Mouse (Mus musculus) midbrain, embryonic 16.5 days (tissue): Measurements from ENCODE around the gene Itga11. TPM values are rescaled to one million over a fixed set of nuclear protein-coding genes. Genes with fewer than 3 reads are reported as not detected.
"Not testable (repeated sequence)": the region's sequence is repeated elsewhere in the genome, so short reads cannot be mapped to it uniquely, and the experiment has no call there.

ENCODE experiments used
- ATAC-seq: fragments of 200-750 bp; cut with Nextera tagmentation; 2 replicates; pipeline ENCODE4 v1.8.0; 2017; ENCODE audit warnings: moderate TSS enrichment
- H3K27ac ChIP-seq: fragments of 300-500 bp; sonication (generic); 2 replicates; pipeline ENCODE4 v1.5.1; 2014; ENCODE audit warnings: mild to moderate bottlenecking, low read length, mixed read lengths
- H3K27me3 ChIP-seq: fragments of 300-500 bp; sonication (generic); 2 replicates; pipeline ENCODE4 v1.6.1; 2014; ENCODE audit warnings: low read depth, low read length, mixed read lengths; ENCODE audit not compliant: control insufficient read depth, insufficient read depth
- H3K36me3 ChIP-seq: fragments of 300-500 bp; sonication (generic); 2 replicates; pipeline ENCODE4 v1.6.1; 2014; ENCODE audit warnings: mild to moderate bottlenecking, low read length, moderate library complexity, mixed read lengths; ENCODE audit not compliant: control insufficient read depth, insufficient read depth
- H3K4me1 ChIP-seq: fragments of 300-500 bp; sonication (generic); 2 replicates; pipeline ENCODE4 v1.6.1; 2014; ENCODE audit warnings: mild to moderate bottlenecking, low read length, mixed read lengths; ENCODE audit not compliant: control insufficient read depth, insufficient read depth
- H3K4me2 ChIP-seq: fragments of 300-500 bp; sonication (generic); 2 replicates; pipeline ENCODE4 v1.6.1; 2014; ENCODE audit warnings: mild to moderate bottlenecking, low read length, mixed read lengths
- H3K4me3 ChIP-seq: fragments of 300-500 bp; sonication (generic); 2 replicates; pipeline ENCODE4 v1.5.1; 2014; ENCODE audit warnings: low read depth, mild to moderate bottlenecking, low read length, moderate library complexity, mixed read lengths
- H3K9ac ChIP-seq: fragments of 300-500 bp; sonication (generic); 2 replicates; pipeline ENCODE4 v1.6.1; 2014; ENCODE audit warnings: low read depth, low read length, mixed read lengths
- H3K9me3 ChIP-seq: fragments of 300-500 bp; sonication (generic); replicated peaks from 2 replicates; pipeline ENCODE4 v1.6.1; 2014; ENCODE audit warnings: mild to moderate bottlenecking, low read length, mixed read lengths; ENCODE audit not compliant: control insufficient read depth, poor library complexity, severe bottlenecking
- WGBS: fragments of 180-500 bp; shearing (Covaris S2); extraction: QIAGEN DNeasy Blood & Tissue Kit; methylation state at CpG from one replicate; pipeline ENCODE4 v1.1.7; 2014; 5-methylcytosine and 5-hydroxymethylcytosine counted together
- polyA plus RNA-seq: library from polyadenylated mRNA; unstranded; fragments of >200 nt; fragmentation: Nextera tagmentation; extraction: Ambion mirVana; gene quantifications from 2 replicates; pipeline ENCODE4 v1.2.1, GENCODE M21; 2015

The Itga11 gene
- polyA plus RNA-seq, 1 experiment from 2014 or later: 0.98 TPM

DNA sequence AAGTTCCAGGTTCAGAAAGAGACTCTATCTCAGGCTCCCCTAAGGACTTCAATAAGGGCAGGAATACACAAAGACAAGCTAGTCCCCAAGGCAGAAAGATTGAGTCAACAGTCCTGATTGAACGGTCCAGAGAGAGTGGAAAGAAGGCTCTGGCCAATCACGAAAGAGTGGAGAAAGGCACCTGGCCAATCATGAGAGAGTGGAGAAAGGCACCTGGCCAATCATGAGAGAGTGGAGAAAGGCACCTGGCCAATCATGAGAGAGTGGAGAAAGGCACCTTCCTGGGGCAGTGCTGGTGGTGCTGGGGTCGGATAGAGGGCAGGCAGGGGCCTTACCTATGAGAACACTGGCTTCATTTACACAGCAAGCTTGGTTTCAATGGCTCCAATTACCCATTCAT is 28.2 kb upstream of the Itga11 start:
- Histone ChIP-seq H3K4me3 (no peak overlapping the region), H3K9ac (no peak overlapping the region), H3K27me3 (no peaks in the 10 kb centered on the region), H3K4me1 (peaks cover 9% of the 10 kb centered on the region; the same call in 1 of the 2 replicates), H3K4me2 (no peak overlapping the region), H3K36me3 (no peaks in the 10 kb centered on the region), H3K9me3 (no peaks in the 10 kb centered on the region), H3K27ac (no peak overlapping the region)
- no peak for ATAC-seq
- WGBS: 84% methylated on average over 3 of the region's 3 CpGs

DNA sequence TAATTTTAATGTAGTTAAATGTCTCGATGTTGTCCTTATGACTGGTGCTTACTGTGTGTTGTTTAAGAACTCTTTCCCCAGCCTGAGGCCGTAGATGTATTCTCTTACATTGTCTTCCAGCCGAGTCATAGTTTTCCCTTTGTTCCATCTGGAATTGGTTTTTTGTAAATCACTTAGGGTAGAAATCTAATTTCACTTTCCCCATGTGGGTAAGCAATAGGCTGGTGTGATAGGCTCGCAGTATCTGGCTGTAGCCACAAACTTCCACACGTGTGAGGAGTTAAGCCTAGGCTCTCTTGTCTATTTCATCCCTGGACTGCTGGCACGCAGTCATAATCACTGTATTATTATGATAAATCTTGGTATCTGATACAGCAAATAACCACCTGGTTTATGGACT is 26.9 kb upstream of the Itga11 start:
- WGBS: 90% methylated on average over 6 of the region's 6 CpGs
- no peak for ATAC-seq
- no peak overlapping the region for H3K9ac ChIP-seq

DNA sequence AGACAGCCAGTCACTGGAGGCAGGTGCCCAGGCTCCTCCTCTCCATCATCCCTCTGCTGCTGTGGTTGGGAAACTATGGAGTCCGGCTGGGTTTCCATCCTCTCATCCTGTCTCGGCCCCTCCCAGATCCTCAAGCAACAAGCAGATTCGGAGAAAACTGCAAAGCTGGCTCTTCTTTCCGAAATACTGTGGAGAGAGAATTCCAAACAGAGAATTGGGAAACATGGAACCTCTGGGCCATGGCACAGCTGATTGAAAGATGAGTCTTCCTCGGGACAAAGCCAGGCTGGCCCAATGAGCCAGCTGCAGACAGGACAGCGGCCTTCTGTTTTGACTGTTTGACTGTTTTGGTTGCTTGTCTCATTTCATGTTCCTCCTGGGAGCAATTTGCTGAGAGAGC is 23.3 kb upstream of the Itga11 start:
- H3K9me3 ChIP-seq: no peaks in the 10 kb centered on the region
- no peak overlapping the region for H3K27ac ChIP-seq
- H3K4me2 ChIP-seq: no peak overlapping the region
- H3K27me3 ChIP-seq: no peaks in the 10 kb centered on the region
- H3K4me3 ChIP-seq: no peak overlapping the region
- H3K4me1 ChIP-seq: no peaks in the 10 kb centered on the region
- H3K9ac ChIP-seq: no peak overlapping the region
- no peaks in the 10 kb centered on the region for H3K36me3 ChIP-seq
- WGBS: 73% methylated on average over 6 of the region's 6 CpGs
- no peak for ATAC-seq

More for the DNA sequence above, 26.9 kb upstream of the Itga11 start:
- no peak overlapping the region for H3K4me3 ChIP-seq
- H3K4me2 ChIP-seq: no peak overlapping the region
- no peak overlapping the region for H3K27ac ChIP-seq
- H3K36me3 ChIP-seq: no peaks in the 10 kb centered on the region
- no peaks in the 10 kb centered on the region for H3K27me3 ChIP-seq
- no peaks in the 10 kb centered on the region for H3K9me3 ChIP-seq
- H3K4me1 ChIP-seq: peaks cover 8% of the 10 kb centered on the region; the same call in 1 of the 2 replicates

DNA sequence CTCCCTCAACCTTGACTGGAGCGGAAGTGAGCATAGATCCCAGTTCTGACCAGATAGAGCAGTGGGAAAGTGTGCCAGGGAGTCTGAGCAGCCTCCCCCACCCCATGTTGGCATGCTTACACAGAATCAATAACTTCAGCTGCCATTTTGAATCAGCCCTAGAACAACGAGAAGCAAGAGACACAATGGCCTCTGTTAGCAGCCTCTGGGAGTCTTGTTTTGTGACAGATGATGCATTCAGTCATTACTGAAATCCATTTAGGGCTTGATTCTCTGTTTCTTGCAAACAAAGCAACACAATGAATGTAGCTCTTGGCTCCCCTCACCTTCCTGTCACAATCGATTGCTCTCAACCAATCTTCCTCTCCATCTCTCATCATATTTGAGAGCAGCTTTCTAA is 19.6 kb upstream of the Itga11 start:
- no peak overlapping the region for H3K4me3 ChIP-seq
- no peak for ATAC-seq
- H3K4me2 ChIP-seq: no peak overlapping the region
- H3K36me3 ChIP-seq: no peaks in the 10 kb centered on the region
- H3K27me3 ChIP-seq: no peaks in the 10 kb centered on the region
- H3K4me1 ChIP-seq: no peaks in the 10 kb centered on the region
- H3K9me3 ChIP-seq: no peaks in the 10 kb centered on the region
- no peak overlapping the region for H3K9ac ChIP-seq
- H3K27ac ChIP-seq: no peak overlapping the region
- 76% methylated on average over 3 of the region's 3 CpGs for WGBS

DNA sequence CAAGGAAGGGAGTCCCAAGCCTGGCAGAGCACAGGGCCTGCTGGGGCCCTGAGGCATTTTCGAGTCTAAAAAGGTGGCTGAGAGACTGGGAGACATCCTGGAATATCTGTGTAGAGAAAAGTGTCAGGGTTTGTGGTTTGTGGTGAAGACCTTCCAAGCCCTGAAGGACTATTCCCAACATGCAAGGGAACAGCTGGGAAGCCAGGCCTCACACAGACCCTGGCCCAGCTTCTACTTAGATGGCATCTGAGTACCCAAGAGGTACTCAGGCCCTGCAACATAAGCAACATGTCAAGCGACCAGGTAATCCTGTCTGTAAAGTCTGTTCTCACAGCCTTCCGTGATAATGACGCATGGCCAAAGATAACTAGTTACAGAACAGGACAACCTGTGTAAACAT is 18.6 kb upstream of the Itga11 start:
- H3K9ac ChIP-seq: no peak overlapping the region
- 91% methylated on average over 4 of the region's 4 CpGs for WGBS

DNA sequence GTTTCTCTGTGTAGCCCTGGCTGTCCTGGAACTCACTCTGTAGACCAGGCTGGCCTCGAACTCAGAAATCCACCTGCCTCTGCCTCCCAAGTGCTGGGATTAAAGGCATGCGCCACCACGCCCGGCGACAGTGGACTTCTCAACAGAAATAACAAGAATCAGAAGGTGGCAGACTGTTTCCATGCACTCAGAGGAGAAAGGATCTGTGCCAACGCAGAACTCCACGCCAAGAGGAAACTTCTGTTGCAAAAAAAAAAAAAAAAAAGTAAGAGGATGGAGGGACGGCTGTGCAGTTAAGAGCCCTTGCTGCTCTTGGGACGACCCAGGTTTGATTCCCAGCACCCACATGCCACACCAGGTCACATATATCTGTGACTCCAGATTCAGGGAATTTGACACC is 16.7 kb upstream of the Itga11 start:
- H3K4me1 ChIP-seq, H3K9me3 ChIP-seq, ATAC-seq, H3K4me2 ChIP-seq, H3K36me3 ChIP-seq, H3K4me3 ChIP-seq, H3K27ac ChIP-seq, H3K9ac ChIP-seq, H3K27me3 ChIP-seq: not testable (repeated sequence)
- 94% methylated on average over 9 of the region's 9 CpGs for WGBS

More for the DNA sequence above, 18.6 kb upstream of the Itga11 start:
- no peaks in the 10 kb centered on the region for H3K27me3 ChIP-seq
- no peak overlapping the region for H3K27ac ChIP-seq
- no peak overlapping the region for H3K4me2 ChIP-seq
- no peak overlapping the region for H3K4me3 ChIP-seq
- H3K36me3 ChIP-seq: no peaks in the 10 kb centered on the region
- no peak for ATAC-seq
- no peaks in the 10 kb centered on the region for H3K4me1 ChIP-seq
- no peaks in the 10 kb centered on the region for H3K9me3 ChIP-seq

DNA sequence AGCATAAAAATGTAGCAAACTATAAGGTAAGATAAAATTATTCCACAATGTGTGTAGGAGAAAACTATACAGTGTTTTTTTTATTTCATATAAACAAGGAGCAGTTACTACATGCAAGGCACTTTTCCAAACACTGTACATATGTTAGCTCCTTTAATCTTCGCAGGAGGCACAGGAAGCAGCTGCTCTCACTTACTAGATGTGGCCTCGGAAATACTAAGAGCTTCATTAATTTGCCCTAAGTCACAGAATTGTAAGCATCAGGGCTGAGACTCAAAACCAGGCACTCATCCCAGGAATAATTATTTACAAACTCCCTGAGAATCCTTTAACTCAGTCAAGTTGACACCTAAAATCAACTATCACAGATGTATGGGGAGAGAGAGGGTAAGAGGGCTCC is 14.2 kb upstream of the Itga11 start:
- Histone ChIP-seq H3K36me3 (no peaks in the 10 kb centered on the region), H3K27me3 (no peaks in the 10 kb centered on the region), H3K27ac (no peak overlapping the region), H3K4me1 (no peaks in the 10 kb centered on the region), H3K9ac (no peak overlapping the region), H3K9me3 (no peaks in the 10 kb centered on the region), H3K4me2 (no peak overlapping the region), H3K4me3 (no peak overlapping the region)
- 70% methylated on average over 2 of the region's 2 CpGs for WGBS
- ATAC-seq: no peak

DNA sequence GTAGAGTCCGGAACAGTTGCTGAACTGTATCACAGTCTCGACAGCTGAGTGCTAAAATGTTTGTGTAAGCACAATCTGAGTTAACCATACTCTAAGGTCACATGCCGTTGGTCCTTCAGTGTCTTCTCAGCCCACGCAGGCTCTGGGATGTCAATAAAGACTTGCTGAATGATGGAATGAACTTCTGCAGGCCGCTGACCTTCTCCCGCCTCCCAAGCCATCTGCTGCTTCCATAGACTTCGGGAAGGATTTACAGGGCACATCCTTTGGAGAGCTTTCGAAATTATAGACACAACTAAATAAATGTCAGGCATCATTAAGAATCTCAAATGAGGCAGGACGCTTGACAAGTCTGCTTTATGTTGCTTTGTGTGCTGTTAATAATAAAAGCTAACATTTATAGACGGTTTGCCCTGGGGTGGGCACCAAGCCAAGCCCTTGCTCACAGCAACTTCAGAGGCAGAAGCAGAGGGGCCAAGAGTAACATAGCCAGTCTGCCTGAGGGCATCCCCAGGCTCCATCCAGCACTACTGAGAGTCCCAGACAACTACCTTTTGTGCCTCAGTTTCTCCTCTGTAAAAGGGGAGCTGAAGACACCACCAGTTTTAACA is 13.4 kb upstream of the Itga11 start:
- Histone ChIP-seq H3K4me3 (no peak overlapping the region), H3K4me1 (no peaks in the 10 kb centered on the region), H3K4me2 (no peak overlapping the region), H3K36me3 (no peaks in the 10 kb centered on the region), H3K9ac (no peak overlapping the region), H3K9me3 (no peaks in the 10 kb centered on the region), H3K27me3 (no peaks in the 10 kb centered on the region), H3K27ac (no peak overlapping the region)
- WGBS: 58% methylated on average over 10 of the region's 10 CpGs
- ATAC-seq: no peak

DNA sequence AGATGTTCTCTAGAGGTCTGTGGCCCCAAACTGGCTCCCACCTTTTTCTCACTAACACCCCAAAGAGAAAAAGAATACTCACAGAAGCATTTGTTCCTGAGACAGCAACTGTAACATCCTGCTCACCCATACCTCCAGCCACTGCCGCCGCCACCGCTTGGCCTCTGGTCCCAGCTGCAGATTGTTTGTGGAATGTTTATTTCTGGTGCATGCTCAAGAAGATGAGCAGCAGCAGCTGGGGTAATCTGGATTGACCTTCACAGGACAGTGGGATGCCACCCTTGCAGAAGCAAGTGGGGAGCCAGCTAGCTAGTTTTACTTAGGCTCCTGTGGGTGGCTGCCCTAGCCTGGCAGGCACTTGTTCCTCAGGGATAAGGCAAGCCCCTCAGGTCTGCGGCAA is 11.7 kb upstream of the Itga11 start:
- no peak overlapping the region for H3K4me3 ChIP-seq
- no peaks in the 10 kb centered on the region for H3K4me1 ChIP-seq
- H3K27me3 ChIP-seq: no peaks in the 10 kb centered on the region
- no peak overlapping the region for H3K9ac ChIP-seq
- 87% methylated on average over 4 of the region's 4 CpGs for WGBS
- no peaks in the 10 kb centered on the region for H3K36me3 ChIP-seq
- no peak for ATAC-seq
- H3K9me3 ChIP-seq: no peaks in the 10 kb centered on the region
- H3K27ac ChIP-seq: no peak overlapping the region
- no peak overlapping the region for H3K4me2 ChIP-seq
